Mouse (Mus musculus): ENCODE results near the gene Dppa2. TPM values are rescaled to one million over a fixed set of nuclear protein-coding genes. Genes with fewer than 3 reads are reported as not detected.

Dppa2 gene
- total and polyA plus RNA-seq, 2 experiments, result not detected

- Histone ChIP-seq H3K4me3 (ENCODE audit: insufficient read depth, low read depth, low read length) (no peak overlapping the region), H3K9ac (ENCODE audit: low read depth, low read length) (no peak overlapping the region), H3K27ac (replicated peaks; ENCODE audit: insufficient read depth, low read depth, low read length) (no peak overlapping the region), H3K27me3 (ENCODE audit: control insufficient read depth, insufficient read depth, low read length) (no peaks in the 10 kb centered on the region), H3K4me1 (ENCODE audit: control insufficient read depth, insufficient read depth, low read length) (no peaks in the 10 kb centered on the region), H3K79me2 (ENCODE audit: control insufficient read depth, insufficient read depth, low read length) (no peaks in the 10 kb centered on the region), H3K36me3 (ENCODE audit: control insufficient read depth, insufficient read depth, low read length) (no peaks in the 10 kb centered on the region)
- WGBS, result 85% methylated on average over 1 of the region's 1 CpGs
- TF ChIP-seq POLR2A (IDR thresholded peaks at IDR 0.05; ENCODE audit: extremely low read depth, insufficient read depth, low read length) (no peak), CTCF (IDR thresholded peaks at IDR 0.05; ENCODE audit: low read depth, low read length) (no peak)
- DNase-seq (ENCODE audit: extremely low read depth, low read depth, low spot score), result no peak
Measured at GRCm38 (mm10) chr16:48347246-48347645, 43.5 kb downstream of the Dppa2 start.

GRCm38 (mm10) chr16:48355716-48356115 lies 52.0 kb downstream of the Dppa2 start:
- no peak overlapping the region for H3K4me3 ChIP-seq (ENCODE audit: insufficient read depth, low read depth, low read length)
- no peaks in the 10 kb centered on the region for H3K4me1 ChIP-seq (ENCODE audit: control insufficient read depth, insufficient read depth, low read length)
- H3K27ac ChIP-seq (replicated peaks; ENCODE audit: insufficient read depth, low read depth, low read length), result no peak overlapping the region
- H3K9ac ChIP-seq (ENCODE audit: low read depth, low read length), result no peak overlapping the region
- DNase-seq (ENCODE audit: extremely low read depth, low read depth, low spot score), result no peak
- WGBS, result 82% methylated on average over 5 of the region's 5 CpGs
- H3K36me3 ChIP-seq (ENCODE audit: control insufficient read depth, insufficient read depth, low read length), result no peaks in the 10 kb centered on the region
- no peaks in the 10 kb centered on the region for H3K27me3 ChIP-seq (ENCODE audit: control insufficient read depth, insufficient read depth, low read length)
- H3K79me2 ChIP-seq (ENCODE audit: control insufficient read depth, insufficient read depth, low read length), result no peaks in the 10 kb centered on the region
- TF ChIP-seq POLR2A (IDR thresholded peaks at IDR 0.05; ENCODE audit: extremely low read depth, insufficient read depth, low read length), result no peak
- TF ChIP-seq CTCF (IDR thresholded peaks at IDR 0.05; ENCODE audit: low read depth, low read length), result no peak

GRCm38 (mm10) chr16:48356417-48356816 lies 52.7 kb downstream of the Dppa2 start:
- Histone ChIP-seq H3K4me3 (ENCODE audit: insufficient read depth, low read depth, low read length) (no peak overlapping the region), H3K36me3 (ENCODE audit: control insufficient read depth, insufficient read depth, low read length) (no peaks in the 10 kb centered on the region), H3K4me1 (ENCODE audit: control insufficient read depth, insufficient read depth, low read length) (no peaks in the 10 kb centered on the region), H3K79me2 (ENCODE audit: control insufficient read depth, insufficient read depth, low read length) (no peaks in the 10 kb centered on the region), H3K27me3 (ENCODE audit: control insufficient read depth, insufficient read depth, low read length) (no peaks in the 10 kb centered on the region), H3K27ac (replicated peaks; ENCODE audit: insufficient read depth, low read depth, low read length) (no peak overlapping the region), H3K9ac (ENCODE audit: low read depth, low read length) (no peak overlapping the region)
- DNase-seq (ENCODE audit: extremely low read depth, low read depth, low spot score), result peak; percentile 1
- WGBS, result 66% methylated on average over 1 of the region's 1 CpGs
- TF ChIP-seq CTCF (IDR thresholded peaks at IDR 0.05; ENCODE audit: low read depth, low read length), result no peak
- TF ChIP-seq POLR2A (IDR thresholded peaks at IDR 0.05; ENCODE audit: extremely low read depth, insufficient read depth, low read length), result no peak

- Histone ChIP-seq H3K36me3 (ENCODE audit: control insufficient read depth, insufficient read depth, low read length) (no peaks in the 10 kb centered on the region), H3K27ac (replicated peaks; ENCODE audit: insufficient read depth, low read depth, low read length) (no peak overlapping the region), H3K79me2 (ENCODE audit: control insufficient read depth, insufficient read depth, low read length) (no peaks in the 10 kb centered on the region), H3K9ac (ENCODE audit: low read depth, low read length) (no peak overlapping the region), H3K4me3 (ENCODE audit: insufficient read depth, low read depth, low read length) (no peak overlapping the region), H3K4me1 (ENCODE audit: control insufficient read depth, insufficient read depth, low read length) (no peaks in the 10 kb centered on the region), H3K27me3 (ENCODE audit: control insufficient read depth, insufficient read depth, low read length) (no peaks in the 10 kb centered on the region)
- TF ChIP-seq POLR2A (IDR thresholded peaks at IDR 0.05; ENCODE audit: extremely low read depth, insufficient read depth, low read length), result no peak
- TF ChIP-seq CTCF (IDR thresholded peaks at IDR 0.05; ENCODE audit: low read depth, low read length), result no peak
- WGBS, result 91% methylated on average over 12 of the region's 12 CpGs
- no peak for DNase-seq (ENCODE audit: extremely low read depth, low read depth, low spot score)
Measured at GRCm38 (mm10) chr16:48360887-48361286, 57.2 kb downstream of the Dppa2 start.

- no peak overlapping the region for H3K4me3 ChIP-seq (ENCODE audit: insufficient read depth, low read depth, low read length)
Measured at GRCm38 (mm10) chr16:48366801-48367200, 63.1 kb downstream of the Dppa2 start.

GRCm38 (mm10) chr16:48368096-48368495 lies 64.4 kb downstream of the Dppa2 start:
- WGBS, result 94% methylated on average over 2 of the region's 2 CpGs
- DNase-seq (ENCODE audit: extremely low read depth, low read depth, low spot score), result no peak

More at GRCm38 (mm10) chr16:48366801-48367200, 63.1 kb downstream of the Dppa2 start:
- Histone ChIP-seq H3K79me2 (ENCODE audit: control insufficient read depth, insufficient read depth, low read length) (no peaks in the 10 kb centered on the region), H3K27me3 (ENCODE audit: control insufficient read depth, insufficient read depth, low read length) (no peaks in the 10 kb centered on the region), H3K36me3 (ENCODE audit: control insufficient read depth, insufficient read depth, low read length) (no peaks in the 10 kb centered on the region), H3K9ac (ENCODE audit: low read depth, low read length) (no peak overlapping the region), H3K4me1 (ENCODE audit: control insufficient read depth, insufficient read depth, low read length) (no peaks in the 10 kb centered on the region), H3K27ac (replicated peaks; ENCODE audit: insufficient read depth, low read depth, low read length) (no peak overlapping the region)
- 89% methylated on average over 5 of the region's 5 CpGs for WGBS
- no peak for DNase-seq (ENCODE audit: extremely low read depth, low read depth, low spot score)
- TF ChIP-seq CTCF (IDR thresholded peaks at IDR 0.05; ENCODE audit: low read depth, low read length), result peak; percentile 15; the same call in 1 of the 2 replicates
- TF ChIP-seq POLR2A (IDR thresholded peaks at IDR 0.05; ENCODE audit: extremely low read depth, insufficient read depth, low read length), result no peak

More at GRCm38 (mm10) chr16:48368096-48368495, 64.4 kb downstream of the Dppa2 start:
- Histone ChIP-seq H3K36me3 (ENCODE audit: control insufficient read depth, insufficient read depth, low read length) (no peaks in the 10 kb centered on the region), H3K9ac (ENCODE audit: low read depth, low read length) (no peak overlapping the region), H3K27ac (replicated peaks; ENCODE audit: insufficient read depth, low read depth, low read length) (no peak overlapping the region), H3K4me1 (ENCODE audit: control insufficient read depth, insufficient read depth, low read length) (no peaks in the 10 kb centered on the region), H3K27me3 (ENCODE audit: control insufficient read depth, insufficient read depth, low read length) (no peaks in the 10 kb centered on the region), H3K79me2 (ENCODE audit: control insufficient read depth, insufficient read depth, low read length) (no peaks in the 10 kb centered on the region), H3K4me3 (ENCODE audit: insufficient read depth, low read depth, low read length) (no peak overlapping the region)
- TF ChIP-seq POLR2A (IDR thresholded peaks at IDR 0.05; ENCODE audit: extremely low read depth, insufficient read depth, low read length) (no peak), CTCF (IDR thresholded peaks at IDR 0.05; ENCODE audit: low read depth, low read length) (no peak)

Other genes with a start within 250 kb of the Dppa2 start
- gene Dppa4, start 20.2 kb upstream of the Dppa2 start, total RNA-seq (2014; rRNA removed), result not detected in 2 replicates
- gene Dppa4, start 20.2 kb upstream of the Dppa2 start, polyA plus RNA-seq (2012; rRNA removed), result not detected in 2 replicates
- gene Gm5485, start 108.5 kb downstream of the Dppa2 start, total RNA-seq (2014; rRNA removed), result not detected in 2 replicates
- gene Gm5485, start 108.5 kb downstream of the Dppa2 start, polyA plus RNA-seq (2012; rRNA removed), result not detected in 2 replicates
- not detected in 2 replicates for gene Morc1, start 127.3 kb downstream of the Dppa2 start, total RNA-seq (2014; rRNA removed)
- gene Morc1, start 127.3 kb downstream of the Dppa2 start, polyA plus RNA-seq (2012; rRNA removed), result not detected in 2 replicates